Mouse (Mus musculus) neutrophil, adult 5-6 weeks (primary cell): Measurements from ENCODE around the gene Klhl31. TPM values are rescaled to one million over a fixed set of nuclear protein-coding genes. Genes with fewer than 3 reads are reported as not detected.

Experiments used
- ATAC-seq: fragments of 151-379, 151-347 bp; 2 replicates; pipeline ENCODE4 v1.8.0; 2017; ENCODE audit warnings: mild to moderate bottlenecking, moderate TSS enrichment; ENCODE audit not compliant: insufficient number of reproducible peaks, poor library complexity, low FRiP score, severe bottlenecking; ENCODE audit errors: extremely low read depth
- total RNA-seq: library from RNA; stranded (forward); fragments of 200-1000 nt; gene quantifications from 2 replicates; pipeline ENCODE4 v1.2.3, GENCODE M21; 2017

Klhl31 gene
- not detected in 2 replicates for total RNA-seq

DNA sequence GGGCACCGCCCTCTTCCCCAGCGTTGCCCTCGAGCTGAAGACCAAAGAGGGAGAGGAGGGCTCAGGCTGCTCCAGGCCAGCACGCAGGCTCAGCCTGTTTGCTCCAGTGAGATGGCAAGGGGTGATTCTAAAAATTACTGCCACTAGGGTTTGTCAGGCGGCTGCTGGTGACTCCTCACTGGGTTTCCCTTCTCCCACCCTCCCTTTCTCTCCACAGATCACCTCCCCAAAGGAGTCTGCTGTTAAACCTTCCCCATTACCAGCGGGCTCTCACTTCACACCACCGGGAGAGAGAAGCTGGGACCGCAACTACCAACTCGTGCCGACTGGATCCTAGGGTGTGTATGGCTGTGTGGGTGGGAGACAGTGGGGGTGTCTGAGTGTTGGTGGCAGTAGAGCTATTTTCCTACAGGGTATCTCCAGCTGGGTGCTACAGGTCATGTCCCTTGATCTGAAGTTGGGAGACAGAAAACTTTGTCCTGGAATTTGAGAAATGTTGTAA lies at the start of gene Klhl31:
Gene Klhl31 (plus strand): TSS at position 51 of the 502 bp plus-strand sequence.
- ATAC-seq = no peak

DNA sequence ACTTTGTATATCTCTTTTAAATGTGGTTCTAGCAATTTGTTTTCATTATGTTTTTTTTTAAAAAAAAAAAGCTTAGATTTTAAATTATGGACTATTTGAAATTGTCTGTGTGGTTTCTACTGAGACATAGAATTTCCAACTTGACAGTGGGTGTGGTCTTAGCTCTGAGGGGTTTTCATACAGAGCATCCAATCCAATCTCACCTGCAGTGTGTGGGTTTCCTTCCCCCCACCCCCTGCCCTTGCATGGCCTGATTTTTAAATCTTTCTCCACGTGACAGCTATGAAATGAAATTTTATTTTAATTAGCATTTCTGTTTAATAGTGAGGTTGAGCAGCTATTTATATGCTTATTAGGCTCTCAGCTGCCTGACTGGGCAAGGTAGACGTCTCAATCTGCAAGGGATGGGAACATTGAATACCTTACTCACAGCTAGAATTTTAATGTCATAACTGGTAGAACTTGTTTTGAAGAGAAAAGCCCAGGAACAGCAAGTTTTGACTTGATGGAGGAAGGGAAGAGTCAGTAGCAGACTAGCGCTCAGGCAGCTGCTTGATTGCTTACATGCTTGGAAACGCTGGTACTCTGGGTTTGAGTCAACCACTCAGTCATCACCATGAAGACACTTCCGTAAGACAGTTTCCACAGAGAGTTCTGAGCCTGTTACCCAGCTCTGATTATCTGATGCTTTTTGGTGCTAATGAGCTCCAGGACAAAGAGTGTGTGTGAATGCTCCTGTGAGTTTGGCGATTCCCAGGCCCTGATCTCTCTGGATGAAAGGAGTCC lies 49.3 kb upstream of the Klhl31 start:
- ATAC-seq = no peak

DNA sequence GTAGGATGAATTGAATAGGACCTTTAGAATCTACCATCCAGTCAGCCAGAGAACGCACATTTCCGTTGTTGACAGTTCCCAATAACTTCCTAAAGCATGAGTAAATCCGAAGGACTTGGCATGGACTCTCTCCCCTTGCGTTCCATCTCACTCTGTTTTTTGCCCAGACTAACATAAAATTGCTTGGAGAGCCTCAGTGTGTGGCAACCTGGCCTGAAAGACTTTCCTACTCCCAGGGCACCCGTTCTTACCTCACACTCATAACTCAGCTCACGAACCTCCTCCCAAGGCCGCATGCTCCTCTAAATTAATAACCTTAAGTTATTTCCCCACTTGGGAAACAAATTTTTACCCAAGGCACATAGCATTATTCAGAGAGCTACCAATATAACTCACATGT lies 48.7 kb upstream of the Klhl31 start:
- ATAC-seq = no peak

DNA sequence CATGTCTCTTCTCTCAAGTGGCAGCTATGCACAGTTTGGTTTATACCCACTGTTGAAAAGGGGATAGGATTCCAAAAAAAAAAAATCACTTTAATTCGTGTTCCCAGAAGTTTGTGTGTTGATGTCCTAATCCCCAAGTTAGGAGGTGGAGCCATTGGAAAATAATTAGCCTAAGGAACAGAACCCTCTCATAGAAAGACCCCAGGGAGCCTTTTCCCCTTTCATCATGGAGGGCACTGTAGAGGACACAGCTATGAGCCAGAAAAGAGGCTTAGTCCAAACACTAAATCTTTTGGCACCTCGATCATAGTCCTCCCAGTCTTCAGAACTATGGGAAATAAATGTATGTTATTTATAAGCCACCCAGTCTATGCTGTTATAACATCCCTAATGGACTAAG lies 46.8 kb upstream of the Klhl31 start:
- ATAC-seq = no peak

DNA sequence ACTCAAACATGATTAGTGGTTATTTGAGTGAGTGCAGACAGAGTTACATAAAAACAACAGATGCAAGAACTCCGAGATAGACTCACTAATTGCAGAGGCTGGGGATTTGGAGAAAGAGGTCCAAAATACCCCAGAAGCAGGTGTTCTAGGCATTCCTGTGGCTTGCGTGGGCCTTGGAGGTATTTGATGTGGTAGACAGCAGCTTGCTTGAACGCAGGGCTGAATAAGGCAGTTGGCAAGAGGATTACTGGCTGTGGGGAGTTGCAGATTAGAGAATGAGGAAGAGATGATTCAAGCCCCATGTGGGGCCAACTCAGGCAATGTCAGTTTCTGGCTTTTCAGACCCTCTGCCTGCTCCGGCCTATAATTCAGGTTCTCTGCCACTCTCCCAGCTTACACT lies 43.9 kb upstream of the Klhl31 start:
- no peak for ATAC-seq

DNA sequence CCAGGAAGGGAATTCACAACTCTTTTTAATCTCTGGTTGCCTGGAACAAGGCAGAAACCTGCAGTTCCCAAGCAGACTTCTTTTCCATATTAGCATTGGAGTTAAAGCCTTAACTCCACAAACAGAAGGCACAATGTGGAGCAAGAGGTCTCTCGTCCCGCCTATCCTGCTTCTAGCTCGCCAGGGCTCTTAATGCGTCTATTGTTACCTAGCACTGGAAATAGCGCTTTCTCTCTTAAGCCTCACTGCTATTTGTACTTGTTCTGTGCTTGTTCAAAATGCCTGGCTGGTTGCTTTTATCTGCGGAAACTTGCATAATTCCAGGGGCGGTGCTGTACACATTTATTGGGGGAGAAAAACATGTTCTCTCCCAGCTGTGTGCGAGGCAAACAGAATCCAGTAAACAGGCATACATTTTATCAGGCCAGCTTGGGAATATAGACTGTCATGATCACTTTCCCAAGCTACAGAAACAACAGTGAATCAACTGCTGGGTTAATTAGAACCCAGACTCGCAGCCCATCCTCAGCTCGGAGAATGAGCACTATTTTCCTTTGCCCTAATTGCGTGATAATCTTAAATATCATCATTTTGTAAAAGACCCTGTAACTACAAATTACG lies 41.2 kb upstream of the Klhl31 start:
- ATAC-seq = no peak

DNA sequence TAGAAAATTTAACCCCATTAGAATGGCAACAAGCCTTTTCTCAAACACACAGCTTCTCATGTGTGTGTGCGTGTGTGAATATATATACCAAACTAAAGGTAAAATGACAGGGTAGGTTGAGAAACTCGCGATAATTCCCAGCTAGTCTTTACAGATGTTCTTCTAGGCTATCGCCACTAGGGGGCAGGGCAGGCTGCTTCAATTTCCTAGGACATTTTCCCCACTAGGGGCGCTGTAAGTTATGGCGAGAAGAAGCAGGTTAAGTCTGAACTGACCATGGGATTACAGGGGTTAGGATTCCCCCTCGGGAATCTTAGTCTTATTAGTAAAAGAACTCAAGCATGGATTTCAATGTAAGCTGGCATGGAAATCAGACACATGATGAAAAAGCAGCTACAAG lies 39.9 kb upstream of the Klhl31 start:
- peak; percentile 81 for ATAC-seq

DNA sequence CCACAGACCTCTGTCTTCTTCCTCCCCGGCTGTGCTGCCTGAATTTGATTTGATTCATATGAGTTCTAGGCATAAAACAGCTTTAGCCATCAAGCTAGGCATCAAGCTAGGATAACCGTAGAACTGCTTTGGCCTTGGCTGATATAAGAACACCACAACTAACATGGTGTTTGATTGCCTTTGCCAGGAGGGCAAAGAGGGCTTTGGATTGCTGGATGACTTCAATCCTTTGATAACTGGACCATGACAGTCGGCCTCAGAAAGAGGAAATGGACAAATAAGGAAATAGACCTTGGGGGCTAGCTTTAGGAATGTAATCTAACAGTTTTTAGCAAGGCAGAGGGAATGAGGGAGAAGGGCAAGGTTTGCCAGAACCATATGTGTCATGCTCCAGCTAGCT lies 37.7 kb upstream of the Klhl31 start:
- ATAC-seq = no peak

DNA sequence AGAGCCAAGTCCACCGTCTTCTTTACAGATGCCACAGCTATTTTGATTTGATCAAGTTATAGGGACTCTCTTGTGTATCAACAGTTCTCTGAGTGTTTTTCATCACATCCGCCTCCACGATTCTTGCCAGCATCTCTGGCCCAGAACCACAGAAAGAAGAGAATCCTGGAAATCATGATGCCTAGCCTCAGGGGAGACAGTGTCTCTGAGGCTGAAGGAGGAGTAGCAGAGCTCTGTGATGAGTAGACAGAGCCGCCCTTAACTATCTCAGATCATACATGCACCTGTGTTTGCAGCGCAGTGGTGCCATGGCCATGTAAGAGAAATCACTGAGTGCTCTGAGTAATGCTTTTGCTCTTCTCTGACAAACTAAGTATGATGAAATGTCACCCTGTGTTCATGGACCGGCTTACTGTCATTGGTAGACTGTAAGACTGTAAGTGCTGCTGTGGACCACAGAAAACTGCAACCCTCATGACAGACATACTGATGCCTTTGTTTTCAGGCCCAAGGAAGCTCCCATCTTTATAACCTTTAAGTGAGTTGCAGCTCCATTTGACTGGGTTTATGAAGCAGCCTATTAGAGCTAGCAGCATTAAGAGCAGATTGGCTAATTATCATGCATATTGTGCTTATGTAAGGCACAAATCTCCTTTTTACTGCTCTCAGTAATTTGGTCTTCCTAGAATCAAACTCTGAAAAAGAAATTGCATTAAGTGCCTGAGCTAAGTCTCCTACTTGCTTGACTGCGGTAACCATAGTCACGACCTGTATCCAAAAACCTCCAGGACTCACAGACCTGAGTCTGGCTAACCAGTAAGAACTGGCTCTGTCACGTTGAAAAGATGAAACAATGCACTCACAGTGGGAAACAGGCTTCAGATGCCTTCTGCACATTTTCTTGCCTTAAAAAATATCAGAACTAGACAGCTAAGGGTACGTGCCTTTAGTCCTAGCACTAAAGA lies 33.7 kb upstream of the Klhl31 start:
- no peak for ATAC-seq

DNA sequence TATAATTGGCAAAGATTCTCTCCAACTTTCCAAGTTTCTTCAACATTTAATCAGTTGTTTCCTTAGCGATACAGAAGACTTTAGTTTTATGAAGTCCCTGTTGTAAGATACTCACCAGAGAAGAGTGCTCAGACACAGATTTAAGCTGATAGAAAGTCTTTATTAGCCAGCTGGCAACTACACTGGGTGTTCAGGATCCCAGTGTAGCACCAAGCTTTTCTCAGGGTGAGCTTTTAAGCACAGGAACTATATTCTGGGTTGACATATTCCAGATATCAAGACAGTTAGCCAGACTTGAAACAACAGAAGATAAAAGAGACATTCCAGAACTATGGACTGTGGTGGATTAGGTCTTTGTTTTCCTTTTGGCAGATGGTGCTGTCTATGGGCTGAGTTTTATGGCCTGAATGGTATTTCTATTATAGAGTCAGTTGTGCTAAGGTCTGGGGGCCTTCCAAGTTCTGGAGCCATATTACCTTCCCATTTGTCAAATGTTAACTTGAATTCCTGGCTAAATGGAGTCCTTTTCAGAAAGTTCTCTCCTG lies 32.3 kb upstream of the Klhl31 start:
- ATAC-seq = no peak

DNA sequence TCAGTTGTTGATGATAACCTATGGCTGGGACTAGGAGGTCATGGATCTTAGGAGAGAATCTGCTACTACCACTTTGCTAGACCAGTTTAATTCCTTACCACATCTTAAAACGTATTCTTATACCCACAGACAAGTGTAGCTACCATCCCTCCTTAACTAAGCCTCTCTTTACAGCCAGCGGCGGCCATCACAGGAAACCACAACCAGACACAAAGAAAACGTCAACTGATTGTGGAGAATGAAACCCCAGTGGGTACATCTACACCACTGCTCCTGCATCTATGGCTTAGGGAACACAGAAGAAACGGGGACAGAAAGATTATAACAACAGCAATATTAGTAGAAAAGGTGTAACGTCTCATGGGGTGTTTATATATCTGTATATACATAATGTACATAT lies 29.0 kb upstream of the Klhl31 start:
- ATAC-seq = no peak

DNA sequence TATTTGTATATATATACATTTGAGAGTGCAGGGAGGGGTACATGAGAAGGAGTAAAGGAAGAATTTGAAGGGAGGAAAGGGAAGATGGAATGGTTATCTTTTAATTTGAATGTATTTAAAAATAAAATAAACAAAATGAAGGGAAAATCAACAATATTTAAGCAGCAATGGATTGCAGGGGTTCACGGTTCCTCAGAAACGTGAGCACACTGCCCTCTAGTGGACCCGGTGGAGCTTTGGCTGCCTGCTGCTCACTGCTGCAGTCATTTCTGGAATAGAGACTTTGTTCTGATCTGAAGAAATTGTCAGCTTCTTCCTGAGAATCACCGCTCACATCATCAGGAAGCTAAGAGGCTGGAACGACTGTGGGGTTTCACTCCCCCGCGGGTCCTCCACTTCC lies 28.5 kb upstream of the Klhl31 start:
- ATAC-seq = peak; percentile 48; the same call in 1 of the 2 replicates

DNA sequence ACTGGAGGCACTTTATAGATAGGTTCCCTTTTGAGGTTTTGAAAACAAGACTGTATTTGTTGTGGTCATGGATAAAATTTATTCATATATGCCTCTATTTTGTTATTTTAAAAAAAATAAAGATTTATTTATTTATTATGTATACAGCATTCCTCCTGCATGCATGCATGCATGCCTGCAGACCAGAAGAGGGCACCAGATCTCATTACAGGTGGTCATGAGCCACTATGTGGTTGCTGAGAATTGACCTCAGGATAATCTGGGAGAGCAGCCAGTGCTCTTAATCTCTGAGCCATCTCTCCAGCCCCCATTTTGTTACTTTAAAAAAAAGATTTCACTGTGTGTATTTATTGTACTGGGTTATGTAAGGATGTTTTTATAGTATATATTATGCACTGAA lies 25.5 kb upstream of the Klhl31 start:
- ATAC-seq = no peak

DNA sequence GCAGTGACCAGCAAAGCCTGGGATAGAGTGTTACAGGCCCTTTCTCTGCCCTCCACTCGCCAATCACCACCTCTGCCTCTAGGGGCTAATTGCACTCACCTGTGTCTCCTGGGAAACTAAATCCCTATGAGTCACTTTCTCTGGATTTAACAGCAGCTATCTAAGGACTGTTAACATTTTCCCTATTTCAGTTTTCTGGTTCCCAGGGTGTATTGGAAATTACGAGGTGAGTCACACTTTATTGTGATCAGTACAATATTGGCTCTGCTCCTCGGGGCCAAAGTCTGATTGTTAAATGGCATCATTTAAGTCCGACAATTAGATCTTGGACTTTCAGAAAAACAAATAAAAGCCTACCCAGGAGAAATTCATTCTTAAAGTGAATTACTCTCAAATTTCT lies 24.0 kb upstream of the Klhl31 start:
- ATAC-seq = no peak

DNA sequence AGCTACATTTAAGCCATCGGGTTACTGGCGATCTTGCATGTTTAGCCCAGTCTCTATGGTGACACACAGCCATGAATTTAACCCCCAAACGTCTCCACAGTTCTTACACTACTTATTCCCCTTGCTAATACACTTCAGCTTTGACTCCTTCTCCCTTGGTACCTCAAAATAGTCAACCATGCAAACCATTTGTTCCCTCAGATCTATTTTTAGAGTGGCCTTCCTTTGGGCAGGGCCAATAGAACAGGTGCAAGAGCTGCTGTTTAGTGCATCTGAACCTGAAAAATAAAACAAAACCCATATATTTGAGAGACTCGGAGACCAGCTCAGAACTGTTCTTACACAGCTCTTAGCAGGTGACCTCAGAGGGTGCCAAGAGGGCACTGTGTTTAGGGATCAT lies 20.4 kb upstream of the Klhl31 start:
- no peak for ATAC-seq

DNA sequence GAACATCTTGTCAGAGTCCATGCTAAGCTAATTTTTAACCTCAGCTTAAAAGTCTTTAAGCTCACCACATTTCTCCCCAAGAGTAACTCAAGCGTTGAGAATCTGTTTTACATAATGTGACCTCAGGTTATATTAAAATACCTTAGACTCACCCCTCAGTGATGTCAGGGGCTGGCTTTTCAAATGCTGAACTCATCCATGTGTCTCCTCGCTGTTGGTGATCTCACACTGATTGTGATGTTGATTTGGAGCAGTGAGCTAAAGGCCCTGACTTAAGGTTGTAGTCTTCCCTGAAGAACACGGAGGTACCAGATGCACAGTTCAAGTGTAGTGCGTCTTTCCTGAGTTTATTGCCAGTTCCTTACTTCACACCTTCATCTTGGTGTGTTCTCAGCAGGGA lies 19.5 kb upstream of the Klhl31 start:
- no peak for ATAC-seq

DNA sequence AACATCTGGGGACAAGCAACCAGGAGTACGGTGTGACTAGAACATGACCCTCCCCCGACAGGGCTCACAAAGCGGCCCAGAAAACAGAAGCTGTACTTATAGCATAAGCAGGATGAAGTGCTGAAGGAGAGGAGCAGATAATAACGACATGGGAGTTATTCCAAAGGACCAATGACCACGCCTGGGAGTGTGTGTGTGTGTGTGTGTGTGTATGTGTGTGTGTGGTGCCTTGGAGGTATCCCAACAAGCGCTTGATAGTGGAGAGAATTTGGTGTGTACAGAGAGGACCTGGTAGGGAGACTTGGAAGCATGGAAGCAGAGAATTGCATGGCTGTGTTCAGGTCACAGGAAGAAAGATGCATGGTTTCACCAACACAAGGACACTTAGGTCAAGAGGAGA lies 18.5 kb upstream of the Klhl31 start:
- ATAC-seq = no peak

DNA sequence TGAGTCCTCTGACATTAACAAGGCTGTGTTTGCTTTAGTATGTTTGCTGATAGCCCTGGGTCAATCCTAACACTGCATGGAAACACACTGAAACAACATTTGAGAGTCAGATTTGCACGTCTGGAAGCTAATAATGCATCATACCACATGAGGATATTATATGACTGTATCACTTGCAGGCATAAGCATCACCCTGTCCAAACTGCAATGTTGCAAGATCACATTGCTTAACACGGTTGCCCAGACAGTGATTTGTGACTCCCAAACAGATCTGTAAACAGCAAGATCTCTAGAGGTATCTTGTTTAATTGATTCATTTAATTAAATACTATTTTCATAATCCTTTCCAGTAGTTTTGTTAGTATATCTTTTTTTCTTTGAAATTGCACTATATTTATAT lies 17.9 kb upstream of the Klhl31 start:
- ATAC-seq = no peak

DNA sequence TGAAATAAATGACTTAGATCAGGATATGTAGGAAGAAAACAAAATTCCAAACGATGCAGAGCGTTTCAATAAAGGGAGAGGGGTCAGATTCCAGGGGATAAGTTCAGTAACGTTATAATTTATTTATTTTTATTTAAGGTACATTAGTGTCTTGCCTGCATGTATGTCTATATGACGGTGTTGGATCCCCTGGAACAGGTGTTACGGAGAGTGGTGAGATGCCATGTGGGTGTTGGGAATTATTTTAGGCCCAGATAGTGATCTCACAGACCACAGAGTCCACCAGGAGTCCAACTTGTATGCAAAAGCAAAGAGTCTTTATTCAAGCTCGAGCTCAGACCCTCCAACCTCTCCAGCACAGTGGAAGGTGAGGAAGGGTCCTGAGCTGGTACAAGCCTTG lies 16.2 kb upstream of the Klhl31 start:
- ATAC-seq = no peak
